Mouse (Mus musculus) G1E (cell line): ENCODE data around the gene Prdm5.

Experiments used
- CTCF ChIP-seq: IDR thresholded peaks from 2 replicates; pipeline ENCODE4 v1.5.1; 2012; ENCODE audit warnings: low read depth, low read length, inconsistent platforms, mixed read lengths
- GATA1 ChIP-seq: IDR thresholded peaks from 2 replicates; pipeline ENCODE4 v1.6.1; 2012; ENCODE audit warnings: borderline replicate concordance, low read length, inconsistent platforms, mixed read lengths
- POLR2AphosphoS5 ChIP-seq: IDR thresholded peaks from 2 replicates; pipeline ENCODE4 v1.6.1; 2012; ENCODE audit warnings: low read depth, low read length, inconsistent platforms; ENCODE audit not compliant: insufficient replicate concordance
- TAL1 ChIP-seq: conservative IDR thresholded peaks from 2 replicates; pipeline ENCODE4 v1.6.1; 2012; ENCODE audit warnings: low read depth, low read length, inconsistent platforms, mixed read lengths

GRCm38 (mm10) chr6:65854585-65854984 is 75.8 kb downstream of the Prdm5 start:
- no peak for TF ChIP-seq TAL1
- TF ChIP-seq CTCF: no peak
- TF ChIP-seq POLR2AphosphoS5: no peak
- no peak for TF ChIP-seq GATA1
